Mouse (Mus musculus) heart, adult 10 weeks (tissue): Measurements from ENCODE around the gene Hmgn1. TPM values are rescaled to one million over a fixed set of nuclear protein-coding genes. Genes with fewer than 3 reads are reported as not detected.

Source experiments
- polyA plus RNA-seq: library from polyadenylated mRNA; stranded (reverse); fragments of 350-450 nt; fragmentation: Illumina TruSeq; extraction: RNeasy Lipid Tissue Mini Kit (QIAGEN cat#74804); gene quantifications from one replicate; pipeline ENCODE4 v1.2.3, GENCODE M21; 2014; ENCODE audit warnings: low read depth, low replicate concordance

Gene Hmgn1
- polyA plus RNA-seq = 52.2 TPM

GRCm38 (mm10) chr16:96127657-96128344, at the start of gene Hmgn1:
Gene Hmgn1 (minus strand): TSS chr16:96127729.

DNA sequence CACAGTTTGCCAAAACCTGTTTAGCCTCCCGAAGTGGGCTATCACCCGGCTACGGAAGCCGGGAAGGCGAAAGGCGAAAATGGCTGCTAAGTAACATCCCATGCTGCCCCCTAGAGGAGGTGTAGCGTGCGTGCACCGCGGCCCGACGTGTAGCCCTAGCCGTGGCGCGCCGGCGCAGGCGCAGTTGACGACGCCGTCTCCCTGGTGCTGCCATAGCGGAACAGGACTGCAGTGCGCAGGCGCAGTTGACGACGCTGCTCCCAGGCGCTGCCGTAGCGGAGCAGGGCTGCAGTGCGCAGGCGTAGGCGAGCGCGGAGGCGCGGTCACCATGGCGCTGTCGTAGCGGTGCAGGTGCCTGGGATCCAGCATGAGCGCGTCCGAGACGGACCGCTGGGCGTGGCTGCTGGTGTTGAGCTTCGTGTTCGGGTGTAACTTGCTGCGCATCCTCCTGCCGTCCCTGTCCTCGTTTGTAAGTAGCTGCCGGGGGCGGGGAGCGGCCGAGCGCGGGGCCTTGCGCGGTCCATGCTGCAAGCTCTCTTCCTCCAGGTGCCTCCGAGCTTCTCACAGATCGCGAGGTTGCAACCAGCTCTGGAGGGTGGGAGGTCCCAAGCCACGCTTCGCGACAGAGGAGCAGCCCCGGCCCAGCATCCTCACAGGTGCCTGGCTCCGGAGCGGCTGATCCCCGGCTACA, 17.7 kb upstream of the Hmgn1 start, which contains the start of gene Wrb:
Gene Wrb, plus strand, starts transcription at position 298 of the 691 bp plus-strand sequence.

GRCm38 (mm10) chr16:96082301-96083178, 45.0 kb downstream of the Hmgn1 start, which contains the start of gene Brwd1:
Gene Brwd1 (minus strand): TSS chr16:96082526.

Other genes with a start within 250 kb of the Hmgn1 start
- 32.6 TPM for gene Psmg1, start 136.8 kb downstream of the Hmgn1 start, polyA plus RNA-seq
- gene Brwd1, start 45.2 kb downstream of the Hmgn1 start, polyA plus RNA-seq = 56.0 TPM
- 12.5 TPM for gene Wrb, start 17.7 kb upstream of the Hmgn1 start, polyA plus RNA-seq
- gene Lca5l, start 64.5 kb upstream of the Hmgn1 start, polyA plus RNA-seq = 0.52 TPM
- gene Sh3bgr, start 72.7 kb upstream of the Hmgn1 start, polyA plus RNA-seq = 324 TPM
- gene B3galt5, start 108.1 kb upstream of the Hmgn1 start, polyA plus RNA-seq = not detected